8 mouse cellular contexts compared by ENCODE assay signal in the genomic region with DNA sequence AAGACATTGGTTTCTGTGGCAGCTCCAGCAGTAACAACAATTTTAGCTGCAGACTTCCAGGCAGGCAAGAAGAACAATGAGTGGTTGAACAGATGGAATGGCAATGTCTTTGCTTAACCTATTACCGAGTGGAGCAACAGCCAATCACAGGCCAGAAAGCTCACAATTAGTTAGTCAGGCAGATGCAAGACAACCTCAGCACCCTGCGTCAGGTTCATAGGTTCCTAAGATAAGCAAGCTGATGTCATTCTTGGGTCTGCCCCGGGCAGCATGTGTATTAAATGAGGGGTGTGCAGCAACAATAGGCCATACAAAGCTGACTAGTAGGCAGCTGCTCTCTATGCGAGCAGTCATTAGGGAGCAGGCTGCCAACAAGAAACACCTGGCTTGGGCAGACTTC. TPM values are rescaled to one million over a fixed set of nuclear protein-coding genes. Genes with fewer than 3 reads are reported as not detected.
DNase-seq lines count a peak whose midpoint lies in the region; ATAC-seq and TF ChIP-seq lines count a peak whose summit lies in the region.

No protein-coding gene starts in this region.

- peak overlapping the region; percentile 62 for H3K27ac ChIP-seq in heart, postnatal 0 days (ENCODE audit: low read depth)
- peak overlapping the region; percentile 94 for H3K27ac ChIP-seq in midbrain, embryonic 11.5 days (ENCODE audit: low read depth, low read length)

- peak; percentile 28; the same call in 1 of the 2 replicates for ATAC-seq in G1E (ENCODE audit: extremely low read depth, insufficient number of reproducible peaks, low FRiP score, poor library complexity, severe bottlenecking)
- ATAC-seq in heart, postnatal 0 days (ENCODE audit: insufficient read depth, low read depth): peak; percentile 64
- ATAC-seq in midbrain, embryonic 11.5 days (ENCODE audit: low FRiP score): peak; percentile 89
- no peak for ATAC-seq in monocyte, adult 5-6 weeks (replicated peaks; ENCODE audit: insufficient number of reproducible peaks, low FRiP score, low TSS enrichment, poor library complexity, severe bottlenecking)

- H3K4me3 ChIP-seq in G1E (ENCODE audit: low read depth, low read length): no peak overlapping the region
- H3K4me3 ChIP-seq in heart, postnatal 0 days (ENCODE audit: low read depth, low read length): no peak overlapping the region
- H3K4me3 ChIP-seq in midbrain, embryonic 11.5 days (ENCODE audit: low read depth, low read length): peak overlapping the region; percentile 45

- H3K36me3 ChIP-seq in G1E (replicated peaks): peaks cover 20% of the 10 kb centered on the region
- H3K36me3 ChIP-seq in heart, postnatal 0 days (replicated peaks; ENCODE audit: control insufficient read depth, insufficient read depth, low read length): no peaks in the 10 kb centered on the region
- H3K36me3 ChIP-seq in midbrain, embryonic 11.5 days (ENCODE audit: control insufficient read depth, insufficient read depth, low read length): no peaks in the 10 kb centered on the region

- no peaks in the 10 kb centered on the region for H3K9me3 ChIP-seq in G1E (replicated peaks)
- no peaks in the 10 kb centered on the region for H3K9me3 ChIP-seq in heart, postnatal 0 days (replicated peaks; ENCODE audit: control insufficient read depth, low read length)
- no peaks in the 10 kb centered on the region for H3K9me3 ChIP-seq in midbrain, embryonic 11.5 days (ENCODE audit: control insufficient read depth, low read length)

- TF ChIP-seq CTCF in G1E (IDR thresholded peaks at IDR 0.05; ENCODE audit: low read depth, low read length): no peak
- TF ChIP-seq CTCF in heart, postnatal 0 days (IDR thresholded peaks at IDR 0.05; ENCODE audit: low read depth): no peak

- WGBS in heart, postnatal 0 days: 20% methylated on average over 4 of the region's 4 CpGs
- 12% methylated on average over 4 of the region's 4 CpGs for WGBS in midbrain, embryonic 11.5 days

- peaks cover 15% of the 10 kb centered on the region for H3K4me1 ChIP-seq in G1E (ENCODE audit: insufficient read depth, low read depth, low read length)
- peaks cover 7% of the 10 kb centered on the region for H3K4me1 ChIP-seq in heart, postnatal 0 days (ENCODE audit: control insufficient read depth, insufficient read depth)
- H3K4me1 ChIP-seq in midbrain, embryonic 11.5 days (ENCODE audit: control insufficient read depth, insufficient read depth, low read length): peaks cover 20% of the 10 kb centered on the region

- no peak overlapping the region for H3K9ac ChIP-seq in heart, postnatal 0 days (replicated peaks; ENCODE audit: low read depth, low read length)
- peak overlapping the region; percentile 68 for H3K9ac ChIP-seq in midbrain, embryonic 11.5 days (ENCODE audit: low read length)

- DNase-seq in G1E (ENCODE audit: low spot score): no peak
- DNase-seq in embryo, embryonic 10.5 days (ENCODE audit: low spot score): peak; percentile 77
- DNase-seq in heart, postnatal 0 days (ENCODE audit: low spot score): no peak
- peak; percentile 90 for DNase-seq in midbrain, embryonic 11.5 days (ENCODE audit: low spot score, missing footprints)
- DNase-seq in cerebellum, adult 11 months: no peak
- DNase-seq in adrenal gland, postnatal 4 days (ENCODE audit: low spot score in 2 of 2): no peak
- no peak for DNase-seq in adrenal gland, postnatal 14 days

- H3K4me2 ChIP-seq in heart, postnatal 0 days (ENCODE audit: low read depth, low read length): 0 out of 2 replicates have a peak overlapping the region, but pooled peaks have one; percentile 21
- H3K4me2 ChIP-seq in midbrain, embryonic 11.5 days: peak overlapping the region; percentile 49

- no peaks in the 10 kb centered on the region for H3K27me3 ChIP-seq in G1E (ENCODE audit: insufficient read depth, low read length)
- H3K27me3 ChIP-seq in heart, postnatal 0 days (ENCODE audit: control insufficient read depth, insufficient read depth, low read length): no peaks in the 10 kb centered on the region
- H3K27me3 ChIP-seq in midbrain, embryonic 11.5 days (ENCODE audit: control insufficient read depth, insufficient read depth, low read length): no peaks in the 10 kb centered on the region

- no peak for TF ChIP-seq EP300 in heart, postnatal 0 days (IDR thresholded peaks at IDR 0.05; ENCODE audit: low read depth)

RNA-seq across cellular contexts. Expression of a gene that starts 19.1 kb away (rescaled TPM):
- total RNA-seq in G1E (2014; fragmentation: Nextera tagmentation) (16.7 and 17.5 TPM in 2 replicates), G1E (2017) (20.0 and 22.7 TPM in 2 replicates)
- polyA plus RNA-seq in G1E (2012): 0.42 and 0.63 TPM in 2 replicates
- total RNA-seq in heart, postnatal 0 days (2014; rRNA removed; ENCODE audit: low replicate concordance): 5.8 and 9.8 TPM in 2 replicates
- 1.8 and 1.9 TPM in 2 replicates for polyA plus RNA-seq in heart, postnatal 0 days (2015; fragmentation: Nextera tagmentation; extraction: Ambion mirVana)
- polyA plus RNA-seq in midbrain, embryonic 11.5 days (2014; fragmentation: Nextera tagmentation; extraction: Ambion mirVana): 17.2 and 17.8 TPM in 2 replicates
- 10 to 100 TPM; 19.8 to 21.2 TPM for total RNA-seq in adrenal gland, postnatal 4 days (2021)
- total RNA-seq in adrenal gland, postnatal 14 days (2021): 17.2 and 21.5 TPM in 2 replicates
- 3.9 to 5.5 TPM (median 4.3 TPM) in 3 replicates for total RNA-seq in monocyte, adult 5-6 weeks (2017)

Comparison
In these comparisons a context has a peak if more than half of its experiments do, and no peak if none do; other contexts are left out.
1. DNase-seq: peak in embryo, embryonic 10.5 days (single experiment) and midbrain, embryonic 11.5 days (single experiment); none in G1E (single experiment), heart, postnatal 0 days (single experiment), cerebellum, adult 11 months (single experiment), adrenal gland, postnatal 4 days (0 of 2) and adrenal gland, postnatal 14 days (single experiment).